Mouse (Mus musculus): ENCODE data around the gene Map3k10. TPM values are rescaled to one million over a fixed set of nuclear protein-coding genes. Genes with fewer than 3 reads are reported as not detected.

The Map3k10 gene
- polyA plus RNA-seq, 1 experiment, result 31.4 TPM

- TF ChIP-seq MYOD1 (IDR thresholded peaks at IDR 0.05; ENCODE audit: control insufficient read depth, insufficient read length, low read depth) (no peak), MYOG (IDR thresholded peaks at IDR 0.05; ENCODE audit: control insufficient read depth, extremely low read depth, insufficient read length) (no peak)
- Histone ChIP-seq H3ac (ENCODE audit: control insufficient read depth, insufficient read length, low read depth) (no peak overlapping the region), H3K4me3 (ENCODE audit: insufficient read depth, poor library complexity, severe bottlenecking) (no peak overlapping the region), H3K27me3 (ENCODE audit: control insufficient read depth, insufficient read depth, insufficient read length) (no peaks in the 10 kb centered on the region), H3K79me2 (ENCODE audit: control insufficient read depth, insufficient read depth) (no peaks in the 10 kb centered on the region), H3K36me3 (ENCODE audit: control insufficient read depth, insufficient read depth) (peaks cover 9% of the 10 kb centered on the region), H3K79me3 (ENCODE audit: low read depth) (no peaks in the 10 kb centered on the region)
Measured at GRCm38 (mm10) chr7:27624967-27625366, 49.4 kb downstream of the Map3k10 start.

- Histone ChIP-seq H3ac (ENCODE audit: control insufficient read depth, insufficient read length, low read depth) (no peak overlapping the region), H3K27me3 (ENCODE audit: control insufficient read depth, insufficient read depth, insufficient read length) (no peaks in the 10 kb centered on the region), H3K4me3 (ENCODE audit: insufficient read depth, poor library complexity, severe bottlenecking) (no peak overlapping the region), H3K79me3 (ENCODE audit: low read depth) (no peaks in the 10 kb centered on the region), H3K79me2 (ENCODE audit: control insufficient read depth, insufficient read depth) (no peaks in the 10 kb centered on the region), H3K36me3 (ENCODE audit: control insufficient read depth, insufficient read depth) (peaks cover 4% of the 10 kb centered on the region)
- TF ChIP-seq MYOD1 (IDR thresholded peaks at IDR 0.05; ENCODE audit: control insufficient read depth, insufficient read length, low read depth) (no peak), MYOG (IDR thresholded peaks at IDR 0.05; ENCODE audit: control insufficient read depth, extremely low read depth, insufficient read length) (no peak), CEBPB (IDR thresholded peaks at IDR 0.05; ENCODE audit: low read depth) (no peak), CTCF (IDR thresholded peaks at IDR 0.05; ENCODE audit: control insufficient read depth, insufficient read depth, insufficient read length) (no peak), FOSL1 (IDR thresholded peaks at IDR 0.05; ENCODE audit: insufficient read depth, low read length, poor library complexity, severe bottlenecking) (no peak), MAX (IDR thresholded peaks at IDR 0.05) (no peak), USF1 (IDR thresholded peaks at IDR 0.05; ENCODE audit: low read depth) (no peak)
Measured at GRCm38 (mm10) chr7:27622234-27622633, 52.2 kb downstream of the Map3k10 start.

GRCm38 (mm10) chr7:27621028-27621427, 53.4 kb downstream of the Map3k10 start:
- Histone ChIP-seq H3ac (ENCODE audit: control insufficient read depth, insufficient read length, low read depth) (no peak overlapping the region), H3K79me3 (ENCODE audit: low read depth) (no peaks in the 10 kb centered on the region), H3K36me3 (ENCODE audit: control insufficient read depth, insufficient read depth) (peaks cover 12% of the 10 kb centered on the region), H3K79me2 (ENCODE audit: control insufficient read depth, insufficient read depth) (no peaks in the 10 kb centered on the region), H3K27me3 (ENCODE audit: control insufficient read depth, insufficient read depth, insufficient read length) (no peaks in the 10 kb centered on the region), H3K4me3 (ENCODE audit: insufficient read depth, poor library complexity, severe bottlenecking) (no peak overlapping the region)
- no peak for TF ChIP-seq MYOD1 (IDR thresholded peaks at IDR 0.05; ENCODE audit: control insufficient read depth, insufficient read length, low read depth)
- TF ChIP-seq MYOG (IDR thresholded peaks at IDR 0.05; ENCODE audit: control insufficient read depth, extremely low read depth, insufficient read length), result no peak
- TF ChIP-seq USF1 (IDR thresholded peaks at IDR 0.05; ENCODE audit: low read depth), result no peak
- TF ChIP-seq MAX (IDR thresholded peaks at IDR 0.05), result no peak
- TF ChIP-seq FOSL1 (IDR thresholded peaks at IDR 0.05; ENCODE audit: insufficient read depth, low read length, poor library complexity, severe bottlenecking), result no peak
- no peak for TF ChIP-seq CTCF (IDR thresholded peaks at IDR 0.05; ENCODE audit: control insufficient read depth, insufficient read depth, insufficient read length)
- no peak for TF ChIP-seq CEBPB (IDR thresholded peaks at IDR 0.05; ENCODE audit: low read depth)

GRCm38 (mm10) chr7:27613751-27614499, 60.5 kb downstream of the Map3k10 start:
- Histone ChIP-seq H3K36me3 (ENCODE audit: control insufficient read depth, insufficient read depth) (peaks cover 16% of the 10 kb centered on the region), H3ac (ENCODE audit: control insufficient read depth, insufficient read length, low read depth) (no peak overlapping the region), H3K4me3 (ENCODE audit: insufficient read depth, poor library complexity, severe bottlenecking) (no peak overlapping the region), H3K79me2 (ENCODE audit: control insufficient read depth, insufficient read depth) (peaks cover 18% of the 10 kb centered on the region), H3K27me3 (ENCODE audit: control insufficient read depth, insufficient read depth, insufficient read length) (no peaks in the 10 kb centered on the region), H3K79me3 (ENCODE audit: low read depth) (peaks cover 3% of the 10 kb centered on the region)
- no peak for TF ChIP-seq MYOG (IDR thresholded peaks at IDR 0.05; ENCODE audit: control insufficient read depth, extremely low read depth, insufficient read length)
- no peak for TF ChIP-seq FOSL1 (IDR thresholded peaks at IDR 0.05; ENCODE audit: insufficient read depth, low read length, poor library complexity, severe bottlenecking)
- TF ChIP-seq CEBPB (IDR thresholded peaks at IDR 0.05; ENCODE audit: low read depth), result no peak
- no peak for TF ChIP-seq USF1 (IDR thresholded peaks at IDR 0.05; ENCODE audit: low read depth)
- TF ChIP-seq MYOD1 (IDR thresholded peaks at IDR 0.05; ENCODE audit: control insufficient read depth, insufficient read length, low read depth), result no peak
- no peak for TF ChIP-seq CTCF (IDR thresholded peaks at IDR 0.05; ENCODE audit: control insufficient read depth, insufficient read depth, insufficient read length)
- TF ChIP-seq MAX (IDR thresholded peaks at IDR 0.05), result no peak

GRCm38 (mm10) chr7:27612940-27613339, 61.5 kb downstream of the Map3k10 start:
- TF ChIP-seq CTCF (IDR thresholded peaks at IDR 0.05; ENCODE audit: control insufficient read depth, insufficient read depth, insufficient read length) (no peak), MYOG (IDR thresholded peaks at IDR 0.05; ENCODE audit: control insufficient read depth, extremely low read depth, insufficient read length) (no peak), USF1 (IDR thresholded peaks at IDR 0.05; ENCODE audit: low read depth) (no peak), MAX (IDR thresholded peaks at IDR 0.05) (no peak), FOSL1 (IDR thresholded peaks at IDR 0.05; ENCODE audit: insufficient read depth, low read length, poor library complexity, severe bottlenecking) (no peak), MYOD1 (IDR thresholded peaks at IDR 0.05; ENCODE audit: control insufficient read depth, insufficient read length, low read depth) (no peak), CEBPB (IDR thresholded peaks at IDR 0.05; ENCODE audit: low read depth) (no peak)
- H3K36me3 ChIP-seq (ENCODE audit: control insufficient read depth, insufficient read depth), result peaks cover 18% of the 10 kb centered on the region
- H3K79me2 ChIP-seq (ENCODE audit: control insufficient read depth, insufficient read depth), result peaks cover 18% of the 10 kb centered on the region
- H3K4me3 ChIP-seq (ENCODE audit: insufficient read depth, poor library complexity, severe bottlenecking), result no peak overlapping the region
- H3K27me3 ChIP-seq (ENCODE audit: control insufficient read depth, insufficient read depth, insufficient read length), result no peaks in the 10 kb centered on the region
- peaks cover 3% of the 10 kb centered on the region for H3K79me3 ChIP-seq (ENCODE audit: low read depth)
- H3ac ChIP-seq (ENCODE audit: control insufficient read depth, insufficient read length, low read depth), result no peak overlapping the region
